Mouse (Mus musculus) cerebral cortex, adult 2 months (tissue): ENCODE results near the gene Kank3.

Experiments
- WGBS: fragments of 180-500 bp; shearing (Covaris S2); methylation state at CpG from one replicate; pipeline ENCODE4 v1.1.7; 2018; 5-methylcytosine and 5-hydroxymethylcytosine counted together

Kank3 gene

GRCm38 (mm10) chr17:33865330-33866030 is 55.2 kb downstream of the Kank3 start:
- WGBS, result 12% methylated on average over 9 of the region's 9 CpGs
